Mouse (Mus musculus) stomach, embryonic 16.5 days (tissue): ENCODE data around the gene Asgr2. TPM values are rescaled to one million over a fixed set of nuclear protein-coding genes. Genes with fewer than 3 reads are reported as not detected.
"Not testable (repeated sequence)": the region's sequence is repeated elsewhere in the genome, so short reads cannot be mapped to it uniquely, and the experiment has no call there.

Experiments
- ATAC-seq: fragments of 200-750 bp; cut with Nextera tagmentation; 2 replicates; pipeline ENCODE4 v1.8.0; 2017; ENCODE audit warnings: moderate number of reproducible peaks, moderate TSS enrichment; ENCODE audit not compliant: insufficient read depth, low FRiP score
- H3K27ac ChIP-seq: fragments of 300-500 bp; sonication (generic); 2 replicates; pipeline ENCODE4 v1.5.1; 2014; ENCODE audit warnings: low read length
- H3K27me3 ChIP-seq: fragments of 300-500 bp; sonication (generic); 2 replicates; pipeline ENCODE4 v1.6.1; 2014; ENCODE audit warnings: low read length, control low read depth, mixed read lengths; ENCODE audit not compliant: control insufficient read depth, insufficient read depth
- H3K36me3 ChIP-seq: fragments of 300-500 bp; sonication (generic); 2 replicates; pipeline ENCODE4 v1.6.1; 2014; ENCODE audit warnings: low read length; ENCODE audit not compliant: control insufficient read depth, insufficient read depth
- H3K4me1 ChIP-seq: fragments of 300-500 bp; sonication (generic); 2 replicates; pipeline ENCODE4 v1.6.1; 2014; ENCODE audit warnings: low read length, control low read depth, mixed read lengths; ENCODE audit not compliant: control insufficient read depth, insufficient read depth
- H3K4me2 ChIP-seq: fragments of 300-500 bp; sonication (generic); 2 replicates; pipeline ENCODE4 v1.6.1; 2014; ENCODE audit warnings: low read depth, low read length, mixed read lengths
- H3K4me3 ChIP-seq: fragments of 300-500 bp; sonication (generic); replicated peaks from 2 replicates; pipeline ENCODE4 v1.5.1; 2014; ENCODE audit warnings: mild to moderate bottlenecking, low read length
- H3K9ac ChIP-seq: fragments of 300-500 bp; sonication (generic); 2 replicates; pipeline ENCODE4 v1.6.1; 2014; ENCODE audit warnings: low read length
- H3K9me3 ChIP-seq: fragments of 300-500 bp; sonication (generic); replicated peaks from 2 replicates; pipeline ENCODE4 v1.6.1; 2016; ENCODE audit warnings: low read length, control low read depth; ENCODE audit not compliant: control insufficient read depth
- WGBS: fragments of 180-500 bp; shearing (Covaris S2); extraction: QIAGEN DNeasy Blood & Tissue Kit; methylation state at CpG from one replicate; pipeline ENCODE4 v1.1.7; 2014; 5-methylcytosine and 5-hydroxymethylcytosine counted together
- polyA plus RNA-seq: library from polyadenylated mRNA; unstranded; fragments of >200 nt; fragmentation: Nextera tagmentation; extraction: Ambion mirVana; gene quantifications from 2 replicates; pipeline ENCODE4 v1.2.1, GENCODE M21; 2015

The Asgr2 gene
- polyA plus RNA-seq, 1 experiment from 2014 or later: 0.72 TPM

DNA sequence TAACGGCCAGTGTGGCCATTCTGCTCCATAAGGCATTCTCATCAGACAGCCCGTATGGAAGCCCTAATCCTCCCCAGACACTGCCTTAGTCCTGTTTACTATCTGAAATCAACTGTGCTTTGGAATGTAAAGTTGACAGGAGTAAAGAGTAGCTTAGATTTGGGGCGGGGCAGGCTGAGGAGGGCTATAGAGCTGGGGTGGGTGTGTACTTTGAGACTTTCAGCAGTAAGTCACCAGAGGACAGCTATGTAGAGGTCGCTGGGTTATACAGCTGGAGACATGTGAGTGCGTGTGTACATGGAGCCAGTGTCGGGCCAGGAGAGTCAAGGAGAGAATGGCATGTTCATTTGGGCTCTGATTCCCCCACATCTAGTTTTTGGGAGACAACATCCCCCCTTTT, 32.5 kb upstream of the Asgr2 start:
- no peaks in the 10 kb centered on the region for H3K9me3 ChIP-seq
- H3K27me3 ChIP-seq: no peaks in the 10 kb centered on the region
- 26% methylated on average over 6 of the region's 6 CpGs for WGBS
- H3K4me1 ChIP-seq: no peaks in the 10 kb centered on the region
- no peak overlapping the region for H3K4me2 ChIP-seq
- no peak overlapping the region for H3K4me3 ChIP-seq
- no peak overlapping the region for H3K27ac ChIP-seq
- H3K36me3 ChIP-seq: no peaks in the 10 kb centered on the region
- H3K9ac ChIP-seq: no peak overlapping the region
- ATAC-seq: no peak

DNA sequence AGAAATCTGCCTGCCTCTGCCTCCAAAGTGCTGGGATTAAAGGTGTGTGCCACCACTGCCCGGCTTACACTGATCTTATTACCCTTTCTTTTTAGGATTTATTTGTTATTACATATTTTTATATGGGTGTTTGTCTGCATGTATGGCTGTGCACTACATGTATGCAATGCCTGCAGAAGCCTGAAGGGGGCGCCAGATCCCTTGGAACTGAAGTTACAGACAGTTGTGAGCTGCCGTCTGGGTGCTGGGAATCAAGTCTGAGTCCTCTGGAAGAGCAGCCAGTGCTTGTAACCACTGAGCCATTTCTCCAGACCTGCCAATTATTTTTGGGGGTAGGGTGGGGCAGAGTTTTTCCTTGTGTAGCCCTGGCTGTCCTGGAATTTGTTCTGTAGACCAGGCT, 29.4 kb upstream of the Asgr2 start:
- Histone ChIP-seq H3K4me1 (no peaks in the 10 kb centered on the region), H3K27me3 (no peaks in the 10 kb centered on the region), H3K27ac (no peak overlapping the region), H3K9ac (no peak overlapping the region), H3K9me3 (no peaks in the 10 kb centered on the region), H3K4me2 (no peak overlapping the region), H3K4me3 (no peak overlapping the region), H3K36me3 (no peaks in the 10 kb centered on the region)
- no peak for ATAC-seq
- WGBS: 67% methylated on average over 3 of the region's 3 CpGs

DNA sequence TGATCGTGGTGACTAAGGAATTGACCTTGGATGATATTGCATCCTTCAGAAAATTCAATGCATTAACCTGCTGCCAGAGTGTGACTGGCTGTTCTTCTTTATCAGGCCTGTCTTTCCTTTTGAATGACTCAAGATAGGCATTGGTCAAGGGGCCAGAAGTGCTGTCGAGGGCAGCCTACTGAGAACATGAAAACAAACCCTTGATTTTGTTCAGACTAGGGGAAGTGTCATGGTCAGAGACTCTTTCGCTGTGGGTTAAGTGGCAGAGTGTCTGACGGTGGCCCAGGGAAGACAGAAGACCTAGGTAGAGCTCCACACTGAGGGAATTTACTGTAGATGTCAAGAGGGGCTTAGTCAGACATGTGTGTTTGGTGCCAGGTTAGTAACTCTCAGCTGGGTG, 25.7 kb upstream of the Asgr2 start:
- 79% methylated on average over 4 of the region's 4 CpGs for WGBS
- Histone ChIP-seq H3K9me3 (no peaks in the 10 kb centered on the region), H3K4me3 (no peak overlapping the region), H3K27ac (no peak overlapping the region), H3K4me2 (no peak overlapping the region), H3K9ac (no peak overlapping the region), H3K4me1 (no peaks in the 10 kb centered on the region), H3K27me3 (no peaks in the 10 kb centered on the region), H3K36me3 (no peaks in the 10 kb centered on the region)
- no peak for ATAC-seq

DNA sequence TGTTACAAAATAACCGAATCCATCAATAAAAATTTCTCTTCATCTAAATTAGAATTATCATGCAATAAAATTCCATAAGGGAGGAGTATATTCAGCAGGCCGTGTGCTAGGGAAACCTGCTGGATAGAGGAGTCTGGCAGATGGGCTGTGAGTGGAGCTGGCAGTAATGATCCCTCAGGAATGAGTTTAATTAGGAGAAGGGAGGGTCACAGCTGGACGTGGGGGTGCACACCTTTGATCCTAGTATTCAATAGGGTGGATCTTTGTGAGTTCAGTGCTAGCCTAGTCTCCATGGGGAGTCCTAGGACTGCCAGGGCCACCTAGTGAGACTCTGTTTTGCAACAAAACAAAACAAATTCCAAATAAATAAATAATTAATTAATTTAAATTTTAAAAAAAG, 24.2 kb upstream of the Asgr2 start:
- Histone ChIP-seq H3K27me3 (no peaks in the 10 kb centered on the region), H3K36me3 (no peaks in the 10 kb centered on the region), H3K27ac (no peak overlapping the region), H3K4me3 (no peak overlapping the region), H3K9ac (no peak overlapping the region), H3K9me3 (no peaks in the 10 kb centered on the region), H3K4me2 (no peak overlapping the region), H3K4me1 (no peaks in the 10 kb centered on the region)
- 53% methylated on average over 3 of the region's 3 CpGs for whole genome bisulfite sequencing
- ATAC-seq: no peak

DNA sequence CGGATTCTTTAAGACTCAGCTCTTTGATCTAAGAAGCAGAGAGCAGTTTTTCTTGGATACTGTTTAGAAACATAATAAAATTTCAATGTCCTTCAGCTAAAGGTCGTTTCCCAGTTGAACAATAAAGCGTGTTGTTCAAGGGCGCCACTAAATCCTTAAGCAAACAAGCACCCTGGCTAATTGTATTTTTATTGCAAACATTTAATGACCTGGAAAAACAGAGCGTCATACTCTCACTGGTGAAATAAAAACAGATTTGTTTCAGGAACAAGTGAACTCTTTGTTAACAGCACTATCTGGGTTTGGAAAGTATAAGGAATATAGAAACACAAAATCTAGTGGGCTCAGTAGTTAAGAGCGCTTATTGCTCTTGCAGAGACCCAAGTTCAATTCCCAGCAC, 22.4 kb upstream of the Asgr2 start:
- no peaks in the 10 kb centered on the region for H3K27me3 ChIP-seq
- no peak for ATAC-seq
- no peaks in the 10 kb centered on the region for H3K36me3 ChIP-seq
- no peak overlapping the region for H3K4me2 ChIP-seq
- WGBS: 63% methylated on average over 6 of the region's 6 CpGs
- no peak overlapping the region for H3K4me3 ChIP-seq
- no peaks in the 10 kb centered on the region for H3K4me1 ChIP-seq
- no peaks in the 10 kb centered on the region for H3K9me3 ChIP-seq
- no peak overlapping the region for H3K9ac ChIP-seq
- no peak overlapping the region for H3K27ac ChIP-seq

DNA sequence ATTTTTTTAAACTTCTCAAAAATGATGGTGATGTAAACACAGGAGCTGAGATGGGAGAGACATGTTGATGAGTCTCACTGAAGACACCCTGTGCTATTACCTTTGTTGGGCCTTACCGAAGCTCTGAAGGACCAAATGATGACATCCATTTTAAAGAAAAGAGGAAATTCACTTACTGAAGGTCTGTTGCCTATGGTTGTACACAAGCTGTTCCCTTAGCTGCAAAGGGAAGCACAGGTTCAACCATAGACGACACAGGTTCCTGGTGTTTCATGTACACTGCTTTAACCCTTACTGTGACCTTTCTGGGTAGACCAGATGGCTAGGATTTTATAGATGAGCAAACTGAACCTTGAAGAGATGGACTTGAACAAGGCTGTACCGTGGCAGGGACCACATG, 21.8 kb upstream of the Asgr2 start:
- not testable (repeated sequence) for H3K36me3 ChIP-seq, H3K27me3 ChIP-seq, H3K4me2 ChIP-seq, H3K27ac ChIP-seq, H3K4me3 ChIP-seq, H3K4me1 ChIP-seq, ATAC-seq, H3K9ac ChIP-seq, H3K9me3 ChIP-seq
- WGBS: 68% methylated on average over 3 of the region's 3 CpGs

DNA sequence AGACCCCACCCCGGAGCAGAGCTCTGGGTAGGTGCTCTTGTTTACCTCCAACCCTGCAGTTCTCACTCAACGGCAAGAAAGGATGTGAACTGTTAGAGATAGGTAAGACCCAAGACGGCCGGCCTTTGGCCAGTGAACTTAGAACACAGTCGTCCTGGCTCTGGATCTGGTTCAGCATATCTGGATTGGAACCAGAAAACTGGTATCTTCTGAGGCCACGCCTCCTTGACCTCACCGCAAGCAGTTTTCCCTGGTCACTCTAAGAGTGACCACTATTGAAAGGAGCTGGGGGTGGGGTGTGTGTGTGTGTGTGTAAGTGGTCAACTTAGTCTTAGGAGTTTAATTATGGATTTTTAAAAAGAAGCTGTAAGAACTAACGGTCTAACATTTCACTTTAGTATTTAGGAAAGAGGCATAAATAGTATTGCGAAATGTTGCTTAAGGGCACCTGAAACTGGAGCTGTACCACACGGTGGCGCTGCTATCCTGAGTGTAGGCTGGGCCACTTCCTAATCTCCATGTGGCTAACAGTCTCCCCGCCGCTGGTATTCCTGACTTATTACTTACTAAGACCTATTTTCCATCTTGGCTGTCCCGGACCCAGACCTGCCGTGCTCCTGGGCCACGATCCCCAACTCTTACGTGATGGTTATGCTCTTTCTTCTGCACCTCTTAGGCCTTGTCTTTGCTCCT, 17.9 kb upstream of the Asgr2 start:
- no peaks in the 10 kb centered on the region for H3K27me3 ChIP-seq
- no peak overlapping the region for H3K27ac ChIP-seq
- no peaks in the 10 kb centered on the region for H3K36me3 ChIP-seq
- WGBS: 36% methylated on average over 17 of the region's 17 CpGs
- no peaks in the 10 kb centered on the region for H3K4me1 ChIP-seq
- H3K9ac ChIP-seq: no peak overlapping the region
- ATAC-seq: no peak
- H3K4me2 ChIP-seq: no peak overlapping the region
- H3K9me3 ChIP-seq: no peaks in the 10 kb centered on the region
- H3K4me3 ChIP-seq: no peak overlapping the region

DNA sequence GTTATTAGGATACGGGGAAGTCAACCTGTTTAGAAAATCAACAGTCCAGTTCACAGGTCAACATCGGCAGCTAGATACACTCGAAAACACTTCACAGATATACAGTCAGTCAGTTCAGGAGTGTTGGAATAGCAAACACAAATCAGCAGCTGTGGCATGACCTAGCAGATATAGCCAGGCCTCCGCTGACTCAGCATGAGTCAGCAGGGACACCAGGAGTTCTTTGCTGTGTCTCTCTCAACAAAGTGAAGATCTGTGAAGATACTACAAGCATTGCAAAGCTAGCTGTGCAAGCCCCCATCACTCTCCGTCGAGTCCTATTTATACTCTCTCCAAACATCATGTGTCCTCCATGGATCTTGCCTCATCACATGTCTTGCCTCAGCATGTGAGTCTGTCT, 16.9 kb upstream of the Asgr2 start:
- ATAC-seq: no peak

DNA sequence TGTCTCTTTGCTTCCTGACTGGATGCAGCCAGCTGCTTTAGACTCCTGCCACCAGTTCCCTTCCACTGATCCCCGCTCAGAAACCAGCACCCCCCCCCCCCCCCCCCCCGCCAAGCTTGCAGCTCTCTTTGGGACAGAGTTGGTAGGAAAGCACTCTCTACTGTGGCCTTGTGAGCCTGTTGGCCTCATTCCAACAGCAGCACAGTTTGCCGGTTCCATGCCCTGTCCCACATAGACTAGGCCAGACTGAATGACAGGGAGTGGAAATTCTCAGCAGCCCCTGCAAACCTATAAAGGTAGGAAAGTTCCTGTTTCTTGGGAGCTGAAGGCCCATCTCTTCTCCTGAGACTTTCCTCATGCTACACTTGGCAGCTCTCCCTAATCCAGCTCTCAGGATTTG, 15.0 kb upstream of the Asgr2 start:
- Histone ChIP-seq H3K4me2 (no peak overlapping the region), H3K27ac (no peak overlapping the region), H3K27me3 (no peaks in the 10 kb centered on the region), H3K9ac (no peak overlapping the region), H3K9me3 (no peaks in the 10 kb centered on the region), H3K36me3 (no peaks in the 10 kb centered on the region), H3K4me3 (no peak overlapping the region), H3K4me1 (no peaks in the 10 kb centered on the region)
- WGBS: 49% methylated on average over 3 of the region's 3 CpGs
- no peak for ATAC-seq

More for the DNA sequence above, 16.9 kb upstream of the Asgr2 start:
- no peaks in the 10 kb centered on the region for H3K9me3 ChIP-seq
- no peak overlapping the region for H3K4me3 ChIP-seq
- H3K27me3 ChIP-seq: no peaks in the 10 kb centered on the region
- no peak overlapping the region for H3K4me2 ChIP-seq
- no peaks in the 10 kb centered on the region for H3K4me1 ChIP-seq
- no peak overlapping the region for H3K27ac ChIP-seq
- H3K9ac ChIP-seq: no peak overlapping the region
- WGBS: 71% methylated on average over 6 of the region's 6 CpGs
- H3K36me3 ChIP-seq: no peaks in the 10 kb centered on the region

DNA sequence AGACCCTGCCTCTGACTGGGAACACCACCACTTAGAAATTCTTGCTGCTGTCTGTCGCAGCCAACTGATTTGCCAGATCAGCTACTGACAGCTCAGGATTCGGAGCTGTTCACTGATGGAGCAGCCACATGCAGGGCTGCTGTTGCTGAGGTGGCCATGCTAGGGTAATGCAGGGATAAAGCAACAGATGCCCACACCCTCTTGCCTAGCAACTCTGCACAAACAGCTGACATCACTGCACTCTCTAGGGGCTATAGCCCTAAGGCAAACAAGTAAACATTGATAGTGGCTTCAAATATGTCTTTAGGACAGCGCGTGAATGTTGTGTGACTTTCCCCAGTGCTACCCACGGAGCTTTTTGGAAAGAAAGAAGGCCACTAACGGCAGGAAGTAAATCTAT, 13.3 kb upstream of the Asgr2 start:
- no peaks in the 10 kb centered on the region for H3K9me3 ChIP-seq
- no peak overlapping the region for H3K4me3 ChIP-seq
- H3K27me3 ChIP-seq: no peaks in the 10 kb centered on the region
- no peaks in the 10 kb centered on the region for H3K4me1 ChIP-seq
- 42% methylated on average over 6 of the region's 6 CpGs for WGBS
- no peak overlapping the region for H3K4me2 ChIP-seq
- ATAC-seq: no peak
- no peak overlapping the region for H3K27ac ChIP-seq
- no peak overlapping the region for H3K9ac ChIP-seq
- no peaks in the 10 kb centered on the region for H3K36me3 ChIP-seq
